Mouse (Mus musculus) macrophage (primary cell): ENCODE measurements around the gene Hoxa5. TPM values are rescaled to one million over a fixed set of nuclear protein-coding genes. Genes with fewer than 3 reads are reported as not detected.

ENCODE experiments used
- H3K27ac ChIP-seq: fragments of 350-480 bp; formaldehyde crosslinking; 2 replicates; pipeline ENCODE4 v1.9.0; 2021
- H3K36me3 ChIP-seq: fragments of 350-480 bp; formaldehyde crosslinking; 2 replicates; pipeline ENCODE4 v1.9.0; 2021; ENCODE audit errors: inconsistent target
- H3K4me3 ChIP-seq: fragments of 350-480 bp; formaldehyde crosslinking; 2 replicates; pipeline ENCODE4 v1.9.0; 2021; ENCODE audit errors: inconsistent target
- H3K79me2 ChIP-seq: fragments of 350-480 bp; formaldehyde crosslinking; 2 replicates; pipeline ENCODE4 v1.9.0; 2021; ENCODE audit errors: inconsistent target
- WGBS: methylation state at CpG from one replicate; pipeline ENCODE4 v1.1.7; 2026; ENCODE audit warnings: inconsistent platforms; ENCODE audit not compliant: missing documents; 5-methylcytosine and 5-hydroxymethylcytosine counted together
- polyA plus RNA-seq: library from polyadenylated mRNA; stranded (reverse); fragments of 250-400 nt; gene quantifications from 3 replicates; pipeline ENCODE4 v1.2.4, GENCODE M21; 2018; ENCODE audit warnings: inconsistent platforms

The Hoxa5 gene
- polyA plus RNA-seq, 1 experiment from 2014 or later: 0.16 TPM

DNA sequence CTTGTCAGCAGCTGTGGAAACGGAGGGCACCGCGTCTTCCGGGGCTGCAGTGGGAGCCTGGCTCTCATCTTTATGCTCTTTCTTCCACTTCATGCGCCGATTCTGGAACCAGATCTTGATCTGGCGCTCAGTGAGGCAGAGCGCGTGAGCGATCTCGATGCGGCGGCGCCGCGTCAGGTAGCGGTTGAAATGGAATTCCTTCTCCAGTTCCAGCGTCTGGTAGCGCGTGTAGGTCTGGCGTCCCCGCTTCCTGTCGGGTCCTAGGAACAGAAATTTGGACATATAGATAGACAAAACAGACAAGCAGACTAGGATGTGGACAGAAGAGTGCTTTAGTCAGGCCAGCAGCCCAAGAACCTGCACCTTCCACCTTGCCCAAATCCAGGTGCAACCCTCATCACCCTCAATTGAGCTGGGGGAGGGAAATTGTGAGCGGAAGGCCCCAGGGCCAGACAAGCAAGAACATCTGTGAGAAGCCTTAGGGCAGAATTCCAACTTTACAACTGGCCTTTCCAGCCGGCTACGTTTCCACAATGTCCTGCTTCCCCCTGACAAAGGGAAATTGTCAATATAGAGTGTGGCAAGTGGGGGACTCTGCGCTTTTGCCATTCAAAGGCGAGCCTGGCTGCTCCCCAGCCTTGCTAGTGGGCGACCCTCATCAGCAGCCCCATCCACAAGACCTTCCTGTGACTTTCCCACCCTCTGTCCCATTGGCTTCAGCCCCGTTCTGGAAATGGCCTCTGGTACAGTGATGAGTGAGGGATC lies 11.6 kb upstream of the Hoxa5 start:
- WGBS: 14% methylated on average over 30 of the region's 30 CpGs
- no peaks in the 10 kb centered on the region for H3K36me3 ChIP-seq
- H3K4me3 ChIP-seq: no peak overlapping the region
- H3K79me2 ChIP-seq: no peaks in the 10 kb centered on the region
- no peak overlapping the region for H3K27ac ChIP-seq

GRCm38 (mm10) chr6:52215070-52215469 lies 10.7 kb upstream of the Hoxa5 start:
- Histone ChIP-seq H3K4me3 (no peak overlapping the region), H3K79me2 (no peaks in the 10 kb centered on the region), H3K36me3 (no peaks in the 10 kb centered on the region), H3K27ac (no peak overlapping the region)
- 91% methylated on average over 3 of the region's 3 CpGs for whole genome bisulfite sequencing

DNA sequence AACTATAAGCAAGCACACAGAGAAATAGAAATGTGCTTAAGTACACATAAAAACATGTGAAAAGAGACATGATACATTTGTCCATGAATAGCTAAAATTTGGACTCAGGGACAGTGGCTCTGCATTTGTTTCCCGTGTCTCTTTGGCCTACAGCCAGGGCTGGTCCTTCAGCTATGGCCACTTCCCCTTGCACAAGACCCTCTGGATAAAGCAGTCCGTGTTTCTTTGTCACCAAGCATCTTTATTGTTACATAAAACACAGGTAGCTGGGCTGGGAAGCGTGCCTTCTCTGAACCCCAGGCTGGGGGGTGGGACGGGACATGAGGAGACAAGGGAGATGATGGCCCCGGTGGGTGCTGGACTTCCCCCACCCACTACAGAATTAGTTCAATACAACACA lies 9.9 kb upstream of the Hoxa5 start:
- Histone ChIP-seq H3K27ac (no peak overlapping the region), H3K79me2 (no peaks in the 10 kb centered on the region), H3K36me3 (no peaks in the 10 kb centered on the region), H3K4me3 (no peak overlapping the region)
- 37% methylated on average over 5 of the region's 5 CpGs for WGBS

DNA sequence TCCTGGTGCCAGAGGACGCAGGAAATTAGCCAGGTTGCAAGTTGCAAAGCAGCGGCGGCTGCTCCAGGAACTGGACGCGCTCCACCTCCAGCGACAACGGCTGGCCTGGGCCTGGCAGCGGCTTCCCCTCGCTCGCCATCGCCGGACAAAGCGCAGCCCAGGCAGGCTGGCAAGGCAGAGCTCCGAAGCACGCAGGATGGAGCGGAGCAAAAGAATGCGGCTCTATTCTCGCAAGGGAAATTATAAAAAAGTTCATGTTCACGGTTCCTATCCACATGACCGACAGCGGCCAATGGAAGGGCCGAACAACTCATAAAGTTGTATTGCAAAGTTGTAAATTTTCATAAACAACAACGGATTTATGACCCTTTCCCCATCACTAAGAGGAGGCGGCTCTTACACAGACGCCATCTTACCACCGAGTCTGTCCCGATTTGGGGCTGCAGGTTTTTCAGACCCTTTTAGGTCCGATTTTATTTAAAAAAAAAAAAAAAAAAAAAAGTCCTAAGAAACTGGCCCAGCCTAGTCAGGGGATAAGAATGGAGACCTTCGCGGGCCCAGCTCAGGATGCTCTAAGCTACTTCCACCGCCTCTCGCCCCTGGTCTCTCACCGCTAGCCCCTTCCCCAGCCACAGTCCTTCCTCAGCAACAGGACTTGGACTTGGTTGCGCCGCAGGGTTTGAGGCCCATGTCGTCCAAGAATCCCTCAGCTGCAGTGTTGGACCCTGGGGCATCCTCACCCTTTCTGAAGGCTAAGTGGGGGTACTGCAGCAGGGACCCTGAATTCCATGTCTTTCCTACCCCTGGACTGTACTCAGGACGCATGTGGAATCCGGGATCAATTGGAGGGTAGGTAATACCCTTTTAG lies 9.0 kb upstream of the Hoxa5 start, which contains the start of the genes Hoxa3 and Gm28308:
Gene Hoxa3, minus strand, starts transcription at position 218 of the 868 bp plus-strand sequence.
Gene Gm28308, minus strand, starts transcription at position 221 of the 868 bp plus-strand sequence.
- no peaks in the 10 kb centered on the region for H3K79me2 ChIP-seq
- no peaks in the 10 kb centered on the region for H3K36me3 ChIP-seq
- H3K27ac ChIP-seq: no peak within 1 kb of the TSS
- H3K4me3 ChIP-seq: peak within 1 kb of the TSS; percentile 41
- 4% methylated on average over 38 of the region's 38 CpGs for WGBS

DNA sequence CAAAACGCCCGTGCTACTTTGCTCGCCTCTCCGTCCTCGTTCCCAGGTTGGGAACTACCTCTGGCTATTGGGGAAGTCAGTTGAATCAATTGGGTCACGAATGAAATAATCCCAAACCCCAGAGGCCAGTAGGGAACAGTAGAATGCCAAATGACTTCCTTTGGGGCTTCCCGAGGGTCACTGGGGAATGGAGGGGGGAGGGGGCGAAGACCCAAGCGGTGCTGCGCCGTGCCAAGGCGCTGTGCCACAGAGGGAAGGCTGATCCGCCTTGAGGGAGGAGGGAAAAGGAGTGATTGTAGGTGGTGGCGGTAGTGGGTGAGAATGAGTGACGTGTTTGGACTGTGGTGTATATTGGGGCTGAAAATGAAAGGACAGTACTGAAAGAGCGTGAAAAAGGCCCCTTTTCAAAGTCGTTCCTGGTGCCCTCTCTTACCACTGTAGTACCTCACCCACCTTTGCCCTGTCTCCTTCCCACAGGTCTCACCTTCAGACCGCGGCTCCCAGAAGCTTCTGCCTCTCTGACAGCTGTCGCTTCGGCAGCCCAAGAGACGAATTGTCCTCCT lies 8.2 kb upstream of the Hoxa5 start:
- 3% methylated on average over 22 of the region's 22 CpGs for WGBS
- no peaks in the 10 kb centered on the region for H3K79me2 ChIP-seq
- peak overlapping the region; percentile 41 for H3K4me3 ChIP-seq
- no peaks in the 10 kb centered on the region for H3K36me3 ChIP-seq
- H3K27ac ChIP-seq: no peak overlapping the region

- 4% methylated on average over 13 of the region's 13 CpGs for WGBS
- H3K4me3 ChIP-seq: peak overlapping the region; percentile 41
- no peaks in the 10 kb centered on the region for H3K36me3 ChIP-seq
- H3K79me2 ChIP-seq: no peaks in the 10 kb centered on the region
- H3K27ac ChIP-seq: no peak overlapping the region
These were observed 7.6 kb upstream of the Hoxa5 start for GRCm38 (mm10) chr6:52211961-52212360.

- Histone ChIP-seq H3K79me2 (no peaks in the 10 kb centered on the region), H3K27ac (no peak overlapping the region), H3K36me3 (no peaks in the 10 kb centered on the region), H3K4me3 (peak overlapping the region; percentile 41; the same call in 1 of the 2 replicates)
- 5% methylated on average over 37 of the region's 37 CpGs for whole genome bisulfite sequencing
These were observed 7.0 kb upstream of the Hoxa5 start for GRCm38 (mm10) chr6:52211170-52211935.

GRCm38 (mm10) chr6:52209685-52210046 lies 5.3 kb upstream of the Hoxa5 start:
- Histone ChIP-seq H3K4me3 (no peak overlapping the region), H3K36me3 (no peaks in the 10 kb centered on the region), H3K79me2 (no peaks in the 10 kb centered on the region), H3K27ac (no peak overlapping the region)
- WGBS: 67% methylated on average over 11 of the region's 12 CpGs

GRCm38 (mm10) chr6:52208868-52209684 lies 4.7 kb upstream of the Hoxa5 start:
- WGBS: 40% methylated on average over 18 of the region's 18 CpGs
- Histone ChIP-seq H3K27ac (no peak overlapping the region), H3K4me3 (no peak overlapping the region), H3K79me2 (no peaks in the 10 kb centered on the region), H3K36me3 (no peaks in the 10 kb centered on the region)

- H3K79me2 ChIP-seq: no peaks in the 10 kb centered on the region
- 34% methylated on average over 47 of the region's 47 CpGs for WGBS
- H3K36me3 ChIP-seq: no peaks in the 10 kb centered on the region
- H3K27ac ChIP-seq: no peak within 1 kb of the TSS
- no peak within 1 kb of the TSS for H3K4me3 ChIP-seq
These were observed 3.9 kb upstream of the Hoxa5 start, which contains the start of gene Hoxa6 for GRCm38 (mm10) chr6:52208072-52208867. Hoxa6 (minus strand) TSS chr6:52208722.

DNA sequence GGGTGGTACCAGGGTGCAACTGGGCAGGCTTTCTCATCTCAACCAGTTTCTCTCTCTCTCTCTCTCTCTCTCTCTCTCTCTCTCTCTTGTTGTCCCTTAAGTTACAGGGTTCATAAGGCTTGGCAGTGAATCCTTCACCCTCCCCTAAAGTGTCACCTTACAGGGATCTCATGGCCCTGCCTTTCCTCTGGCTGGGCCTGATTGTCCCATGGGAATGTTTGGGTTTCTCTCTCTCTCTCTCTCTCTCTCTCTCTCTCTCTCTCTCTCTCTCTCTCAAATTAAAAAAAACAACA lies 3.2 kb upstream of the Hoxa5 start:
- Histone ChIP-seq H3K36me3 (no peaks in the 10 kb centered on the region), H3K4me3 (no peak overlapping the region), H3K27ac (no peak overlapping the region), H3K79me2 (no peaks in the 10 kb centered on the region)

GRCm38 (mm10) chr6:52206882-52207683 lies 2.7 kb upstream of the Hoxa5 start:
- 81% methylated on average over 4 of the region's 4 CpGs for WGBS
- Histone ChIP-seq H3K36me3 (no peaks in the 10 kb centered on the region), H3K79me2 (no peaks in the 10 kb centered on the region), H3K27ac (no peak overlapping the region), H3K4me3 (no peak overlapping the region)
